Mouse (Mus musculus): ENCODE results near the gene Nsun2.

DNA sequence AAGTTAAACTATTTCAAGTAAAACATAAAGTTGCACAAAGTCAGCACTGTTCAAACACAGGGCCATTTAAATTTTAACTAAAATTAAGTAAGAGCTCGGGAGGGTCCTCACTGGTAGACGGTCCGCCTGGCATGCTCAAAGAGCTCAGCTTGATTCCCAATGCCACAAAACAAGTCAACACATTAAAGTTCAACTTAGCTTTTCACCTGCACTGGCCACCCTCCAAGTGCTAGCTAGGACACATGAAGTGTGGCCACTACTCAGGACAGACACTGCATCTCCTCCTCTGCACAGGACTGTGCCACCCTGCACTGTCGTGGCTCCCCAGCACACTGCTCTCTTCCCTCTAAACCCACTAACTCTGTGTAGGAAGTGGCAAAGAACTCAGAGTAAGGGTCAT, 7.7 kb upstream of the Nsun2 start:
- TF ChIP-seq POLR2A (IDR thresholded peaks at IDR 0.05; ENCODE audit: control insufficient read depth, extremely low read depth, insufficient read depth, low read length, poor library complexity) (no peak), CTCF (IDR thresholded peaks at IDR 0.05; ENCODE audit: borderline replicate concordance, control insufficient read depth, extremely low read depth, insufficient read depth, low read length, poor library complexity) (no peak)
